Mouse (Mus musculus): ENCODE measurements around the gene Trmt5.

GRCm38 (mm10) chr12:73324180-73324586 lies 37.7 kb upstream of the Trmt5 start:
- TF ChIP-seq CTCF (conservative IDR thresholded peaks at IDR 0.05; ENCODE audit: low read length) (no peak), NANOG (IDR thresholded peaks at IDR 0.05; ENCODE audit: borderline replicate concordance, low read length) (no peak)
